Mouse (Mus musculus): Measurements from ENCODE around the gene Mast3.

DNA sequence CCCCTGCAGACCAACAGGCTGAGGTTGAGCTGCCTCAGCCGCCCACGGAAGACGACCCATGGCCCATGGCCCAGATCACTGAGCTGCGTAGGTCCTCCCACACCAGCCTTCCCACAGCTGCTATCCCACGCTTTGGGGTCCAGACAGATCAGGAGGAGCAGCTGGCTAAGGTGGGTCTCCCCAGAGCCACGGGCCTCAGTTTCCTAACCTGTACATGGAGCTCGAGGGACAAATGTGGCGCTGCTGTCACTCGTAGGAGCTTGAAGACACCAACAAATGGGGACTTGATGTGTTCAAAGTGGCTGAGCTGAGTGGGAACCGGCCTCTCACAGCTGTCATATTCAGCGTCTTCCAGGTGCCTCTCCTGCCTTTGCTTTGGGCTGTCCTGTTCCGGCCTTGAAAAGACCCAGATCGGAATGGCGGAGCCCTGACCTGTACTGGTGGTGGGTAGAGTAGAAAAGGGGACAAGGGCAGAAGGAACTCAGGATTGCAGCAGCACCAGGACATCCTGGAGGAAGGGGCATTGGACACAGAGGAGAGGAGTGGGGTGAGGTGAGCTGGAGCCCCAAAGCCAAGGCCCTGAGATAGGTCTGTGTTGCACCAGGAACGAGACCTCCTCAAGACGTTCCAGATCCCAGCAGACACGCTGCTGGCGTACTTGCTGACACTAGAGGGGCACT is 57.5 kb downstream of the Mast3 start:
- TF ChIP-seq POLR2A (IDR thresholded peaks at IDR 0.05; ENCODE audit: extremely low read depth, insufficient read depth, low read length) = no peak
- TF ChIP-seq CTCF (IDR thresholded peaks at IDR 0.05; ENCODE audit: extremely low read depth, insufficient read depth, low read length) = no peak

All from cortical plate, adult 2 months (tissue).